Mouse (Mus musculus) forebrain, embryonic 12.5 days (tissue): ENCODE measurements around the gene Apc2. TPM values are rescaled to one million over a fixed set of nuclear protein-coding genes. Genes with fewer than 3 reads are reported as not detected.

ENCODE experiments used
- ATAC-seq: fragments of 200-750 bp; cut with Nextera tagmentation; 2 replicates; pipeline ENCODE4 v1.8.0; 2017; ENCODE audit warnings: moderate TSS enrichment; ENCODE audit not compliant: low FRiP score
- H3K27ac ChIP-seq: fragments of 300-500 bp; sonication (generic); 2 replicates; pipeline ENCODE4 v1.5.1; 2016; ENCODE audit warnings: mild to moderate bottlenecking
- H3K27me3 ChIP-seq: fragments of 300-500 bp; sonication (generic); 2 replicates; pipeline ENCODE4 v1.6.1; 2016; ENCODE audit warnings: mild to moderate bottlenecking
- H3K36me3 ChIP-seq: fragments of 300-500 bp; sonication (generic); replicated peaks from 2 replicates; pipeline ENCODE4 v1.6.1; 2016; ENCODE audit warnings: mild to moderate bottlenecking
- H3K4me1 ChIP-seq: fragments of 300-500 bp; sonication (generic); 2 replicates; pipeline ENCODE4 v1.6.1; 2016
- H3K4me2 ChIP-seq: fragments of 300-500 bp; sonication (generic); 2 replicates; pipeline ENCODE4 v1.6.1; 2016; ENCODE audit warnings: mild to moderate bottlenecking, moderate library complexity
- H3K4me3 ChIP-seq: fragments of 300-500 bp; sonication (generic); replicated peaks from 2 replicates; pipeline ENCODE4 v1.5.1; 2016; ENCODE audit warnings: mild to moderate bottlenecking
- H3K9ac ChIP-seq: fragments of 300-500 bp; sonication (generic); 2 replicates; pipeline ENCODE4 v1.6.1; 2016; ENCODE audit warnings: mild to moderate bottlenecking
- H3K9me3 ChIP-seq: fragments of 300-500 bp; sonication (generic); 2 replicates; pipeline ENCODE4 v1.6.1; 2016
- WGBS: fragments of 180-500 bp; shearing (Covaris S2); methylation state at CpG from one replicate; pipeline ENCODE4 v1.1.7; 2016; 5-methylcytosine and 5-hydroxymethylcytosine counted together
- polyA plus RNA-seq: library from polyadenylated mRNA; unstranded; fragments of >200 nt; fragmentation: Nextera tagmentation; extraction: Ambion mirVana; gene quantifications from 2 replicates; pipeline ENCODE4 v1.2.1, GENCODE M21; 2016

The Apc2 gene
- polyA plus RNA-seq, 1 experiment from 2014 or later: 144 TPM

- ATAC-seq: no peak
- no peaks in the 10 kb centered on the region for H3K27me3 ChIP-seq
- H3K4me1 ChIP-seq: peaks cover 41% of the 10 kb centered on the region
- H3K27ac ChIP-seq: 0 out of 2 replicates have a peak overlapping the region, but pooled peaks have one; percentile 20
- H3K9ac ChIP-seq: no peak overlapping the region
- H3K36me3 ChIP-seq: peaks cover 58% of the 10 kb centered on the region
- H3K9me3 ChIP-seq: no peaks in the 10 kb centered on the region
- 74% methylated on average over 2 of the region's 2 CpGs for WGBS
- H3K4me2 ChIP-seq: no peak overlapping the region
- no peak overlapping the region for H3K4me3 ChIP-seq
Observed at GRCm38 (mm10) chr10:80257936-80258335, 37.8 kb upstream of the Apc2 start.

GRCm38 (mm10) chr10:80258752-80259462, 36.9 kb upstream of the Apc2 start:
- 92% methylated on average over 14 of the region's 14 CpGs for WGBS
- peaks cover 48% of the 10 kb centered on the region for H3K36me3 ChIP-seq
- H3K4me1 ChIP-seq: peaks cover 41% of the 10 kb centered on the region

GRCm38 (mm10) chr10:80259463-80259805, 36.3 kb upstream of the Apc2 start:
- Histone ChIP-seq H3K4me3 (no peak overlapping the region; the same call in 1 of the 2 replicates), H3K9ac (0 out of 2 replicates have a peak overlapping the region, but pooled peaks have one; percentile 66), H3K9me3 (no peaks in the 10 kb centered on the region), H3K36me3 (peaks cover 43% of the 10 kb centered on the region), H3K27ac (no peak overlapping the region), H3K27me3 (no peaks in the 10 kb centered on the region), H3K4me1 (peaks cover 41% of the 10 kb centered on the region), H3K4me2 (peak overlapping the region; percentile 82)
- no peak for ATAC-seq
- WGBS: 70% methylated on average over 6 of the region's 6 CpGs

More at GRCm38 (mm10) chr10:80258752-80259462, 36.9 kb upstream of the Apc2 start:
- Histone ChIP-seq H3K9ac (no peak overlapping the region), H3K27me3 (no peaks in the 10 kb centered on the region), H3K27ac (0 out of 2 replicates have a peak overlapping the region, but pooled peaks have one; percentile 5), H3K9me3 (no peaks in the 10 kb centered on the region), H3K4me2 (peak overlapping the region; percentile 82; the same call in 1 of the 2 replicates), H3K4me3 (no peak overlapping the region)
- no peak for ATAC-seq

- Histone ChIP-seq H3K27ac (peak overlapping the region; percentile 92), H3K9me3 (no peaks in the 10 kb centered on the region), H3K4me3 (peak overlapping the region; percentile 44), H3K27me3 (no peaks in the 10 kb centered on the region), H3K9ac (peak overlapping the region; percentile 66), H3K36me3 (peaks cover 37% of the 10 kb centered on the region), H3K4me2 (peak overlapping the region; percentile 82), H3K4me1 (peaks cover 41% of the 10 kb centered on the region)
- 6% methylated on average over 19 of the region's 19 CpGs for WGBS
- no peak for ATAC-seq
Observed at GRCm38 (mm10) chr10:80259861-80260641, 35.7 kb upstream of the Apc2 start.

GRCm38 (mm10) chr10:80260642-80261584, 34.9 kb upstream of the Apc2 start, which contains the start of the genes Gamt and Dazap1:
TSS of gene Gamt (minus strand) at chr10:80261012.
TSS of gene Dazap1 (plus strand) at chr10:80261486.
- WGBS: under 1% methylated on average over 49 of the region's 49 CpGs
- H3K4me2 ChIP-seq: peak within 1 kb of the TSS; percentile 82

GRCm38 (mm10) chr10:80261585-80261968, 34.2 kb upstream of the Apc2 start:
- under 1% methylated on average over 14 of the region's 14 CpGs for WGBS
- Histone ChIP-seq H3K27ac (peak overlapping the region; percentile 92), H3K27me3 (no peaks in the 10 kb centered on the region), H3K36me3 (peaks cover 22% of the 10 kb centered on the region), H3K4me1 (peaks cover 46% of the 10 kb centered on the region), H3K4me2 (peak overlapping the region; percentile 82), H3K9ac (peak overlapping the region; percentile 52), H3K9me3 (no peaks in the 10 kb centered on the region), H3K4me3 (peak overlapping the region; percentile 44)
- peak; percentile 53 for ATAC-seq

More at GRCm38 (mm10) chr10:80260642-80261584, 34.9 kb upstream of the Apc2 start, which contains the start of the genes Gamt and Dazap1:
- H3K9me3 ChIP-seq: no peaks in the 10 kb centered on the region
- H3K36me3 ChIP-seq: peaks cover 28% of the 10 kb centered on the region
- ATAC-seq: peak; percentile 85
- H3K9ac ChIP-seq: peak within 1 kb of the TSS; percentile 66
- peak within 1 kb of the TSS; percentile 92 for H3K27ac ChIP-seq
- H3K4me1 ChIP-seq: peaks cover 42% of the 10 kb centered on the region
- H3K4me3 ChIP-seq: peak within 1 kb of the TSS; percentile 44
- no peaks in the 10 kb centered on the region for H3K27me3 ChIP-seq

GRCm38 (mm10) chr10:80262169-80262568, 33.6 kb upstream of the Apc2 start:
- Histone ChIP-seq H3K27ac (no peak overlapping the region), H3K4me3 (no peak overlapping the region), H3K4me2 (peak overlapping the region; percentile 82; the same call in 1 of the 2 replicates), H3K9ac (no peak overlapping the region), H3K4me1 (peaks cover 52% of the 10 kb centered on the region), H3K27me3 (no peaks in the 10 kb centered on the region), H3K36me3 (peaks cover 16% of the 10 kb centered on the region), H3K9me3 (no peaks in the 10 kb centered on the region)
- ATAC-seq: no peak
- 78% methylated on average over 12 of the region's 12 CpGs for WGBS

- Histone ChIP-seq H3K27me3 (no peaks in the 10 kb centered on the region), H3K36me3 (peaks cover 17% of the 10 kb centered on the region; the same call in 1 of the 2 replicates), H3K9ac (no peak overlapping the region), H3K4me3 (no peak overlapping the region), H3K27ac (no peak overlapping the region), H3K9me3 (no peaks in the 10 kb centered on the region), H3K4me1 (peaks cover 59% of the 10 kb centered on the region), H3K4me2 (no peak overlapping the region)
- no peak for ATAC-seq
- 94% methylated on average over 10 of the region's 10 CpGs for WGBS
Observed at GRCm38 (mm10) chr10:80262776-80263365, 32.9 kb upstream of the Apc2 start.

GRCm38 (mm10) chr10:80264341-80265148, 31.2 kb upstream of the Apc2 start:
- Histone ChIP-seq H3K27ac (peak overlapping the region; percentile 54), H3K9ac (peak overlapping the region; percentile 95), H3K4me1 (peaks cover 63% of the 10 kb centered on the region), H3K4me2 (peak overlapping the region; percentile 77), H3K4me3 (peak overlapping the region; percentile 80), H3K9me3 (no peaks in the 10 kb centered on the region), H3K27me3 (no peaks in the 10 kb centered on the region), H3K36me3 (peaks cover 13% of the 10 kb centered on the region)
- peak; percentile 63 for ATAC-seq
- 1% methylated on average over 81 of the region's 81 CpGs for WGBS

GRCm38 (mm10) chr10:80265149-80265486, 30.7 kb upstream of the Apc2 start:
- peak overlapping the region; percentile 80 for H3K4me3 ChIP-seq
- H3K4me1 ChIP-seq: peaks cover 57% of the 10 kb centered on the region
- H3K9me3 ChIP-seq: no peaks in the 10 kb centered on the region
- peak overlapping the region; percentile 54 for H3K27ac ChIP-seq
- peak overlapping the region; percentile 95 for H3K9ac ChIP-seq
- no peak; the same call in 1 of the 2 replicates for ATAC-seq
- 2% methylated on average over 18 of the region's 18 CpGs for WGBS
- peaks cover 17% of the 10 kb centered on the region for H3K36me3 ChIP-seq
- H3K4me2 ChIP-seq: peak overlapping the region; percentile 77
- no peaks in the 10 kb centered on the region for H3K27me3 ChIP-seq

GRCm38 (mm10) chr10:80270099-80270498, 25.7 kb upstream of the Apc2 start:
- no peaks in the 10 kb centered on the region for H3K9me3 ChIP-seq
- H3K4me1 ChIP-seq: peaks cover 46% of the 10 kb centered on the region
- ATAC-seq: no peak
- no peaks in the 10 kb centered on the region for H3K27me3 ChIP-seq
- peaks cover 43% of the 10 kb centered on the region for H3K36me3 ChIP-seq
- H3K4me2 ChIP-seq: no peak overlapping the region
- no peak overlapping the region for H3K9ac ChIP-seq
- H3K4me3 ChIP-seq: no peak overlapping the region
- 97% methylated on average over 2 of the region's 2 CpGs for WGBS
- no peak overlapping the region for H3K27ac ChIP-seq
